Mouse (Mus musculus) C3H10T1/2 (cell line): ENCODE results near the gene Ranbp2. TPM values are rescaled to one million over a fixed set of nuclear protein-coding genes. Genes with fewer than 3 reads are reported as not detected.

Experiments
- polyA plus RNA-seq, 2 experiments: library from polyadenylated mRNA; unstranded; fragments of >200 nt; fragmentation: generic; extraction: Trizol; gene quantifications; one replicate each; pipeline ENCODE4 v1.2.1; 2012; ENCODE audit warnings: missing spikeins in 2 of 2

Ranbp2 gene
- 1 to 10 TPM in 1 of 2 experiments, under 1 TPM in 1; 0.30 to 3.3 TPM for polyA plus RNA-seq

DNA sequence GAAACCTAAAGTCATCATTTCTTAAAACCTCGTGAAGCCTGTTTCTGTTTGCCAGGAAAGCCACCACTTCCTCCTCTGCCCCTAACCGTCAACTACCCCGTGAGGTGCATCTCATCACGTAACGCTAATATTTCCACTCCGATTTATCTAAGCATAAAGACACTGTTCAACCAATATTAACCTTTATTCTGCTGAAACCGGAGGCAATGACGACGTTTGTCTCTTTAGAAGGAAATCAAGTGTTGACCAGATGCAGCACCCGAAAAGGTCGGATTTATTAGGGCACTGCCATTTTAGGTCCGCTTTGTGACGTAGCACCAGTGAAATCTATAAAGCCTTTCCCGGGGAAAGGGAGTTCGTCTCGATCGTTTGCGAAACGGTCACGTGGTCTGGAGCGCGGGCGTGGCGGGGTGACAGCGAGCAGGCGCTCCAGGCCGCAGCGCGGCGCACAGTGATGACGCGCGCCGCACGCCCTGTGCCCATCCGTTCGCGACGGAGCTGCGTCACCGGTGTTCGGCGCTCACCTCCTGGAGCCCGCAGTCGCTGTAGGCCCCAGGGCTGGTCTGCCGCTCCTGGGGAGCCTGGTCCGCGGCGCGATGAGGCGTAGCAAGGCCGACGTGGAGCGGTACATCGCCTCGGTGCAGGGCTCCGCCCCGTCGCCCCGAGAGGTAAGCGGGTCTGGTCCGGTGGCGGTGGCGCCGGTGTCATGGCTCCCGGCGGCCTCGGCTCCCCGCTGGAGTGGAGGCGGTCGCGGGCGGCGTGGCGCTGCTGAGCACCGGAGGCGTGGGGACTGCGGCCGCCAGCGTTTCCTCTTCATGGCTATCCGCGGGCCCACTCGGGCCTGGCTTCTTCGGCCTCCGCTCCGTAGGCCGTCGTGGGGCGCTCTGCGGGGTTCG, at the start of gene Ranbp2:
TSS of gene Ranbp2 (plus strand) at position 537 of the 896 bp plus-strand sequence.

DNA sequence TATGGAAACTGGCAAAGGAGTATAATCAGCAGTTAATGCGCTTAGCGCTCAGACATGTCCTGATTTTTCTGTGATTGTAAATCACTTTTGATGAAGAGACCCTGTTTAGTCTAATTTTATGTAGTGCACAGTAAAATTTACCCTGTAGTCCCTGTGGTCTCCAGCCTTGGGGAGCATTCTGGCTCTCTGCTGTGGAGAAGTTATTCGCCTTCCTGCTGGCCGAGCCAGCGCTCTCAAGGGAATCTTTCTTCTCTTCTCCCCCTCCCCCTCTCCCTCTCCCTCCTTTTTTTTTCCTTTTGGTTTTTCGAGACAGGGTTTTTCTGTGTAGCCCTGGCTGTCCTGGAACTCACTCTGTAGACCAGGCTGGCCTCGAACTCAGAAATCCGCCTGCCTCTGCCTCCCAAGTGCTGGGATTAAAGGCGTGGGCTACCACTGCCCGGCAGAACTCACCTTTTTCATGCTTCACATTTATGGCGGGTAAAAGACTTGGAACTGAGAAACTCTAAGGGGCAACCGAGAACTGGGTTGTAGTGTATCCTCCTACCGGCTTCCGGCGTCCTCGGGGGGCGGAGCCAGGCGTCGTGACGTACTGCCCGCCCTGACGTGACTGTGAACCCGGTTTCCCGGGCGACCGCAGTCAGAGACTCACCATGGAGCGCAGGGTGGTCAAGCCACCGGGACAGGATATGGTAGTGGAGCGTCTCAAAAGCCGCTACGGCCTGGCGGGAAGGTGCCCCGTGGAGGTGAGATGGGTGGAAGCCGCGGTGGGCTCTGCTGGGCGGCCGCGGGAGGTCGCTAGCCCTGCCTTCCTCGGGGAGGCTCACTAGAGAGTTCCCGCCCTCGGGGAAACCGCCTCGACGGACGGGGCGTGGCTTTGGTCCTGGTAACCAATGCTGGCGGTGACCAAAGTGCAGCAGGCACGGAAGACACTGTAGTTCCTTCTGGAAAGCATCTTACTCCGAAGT, 50.9 kb downstream of the Ranbp2 start, which contains the start of gene Ccdc138:
TSS of gene Ccdc138 (plus strand) at position 629 of the 965 bp plus-strand sequence.

Other genes starting within 250 kb of the Ranbp2 start
- not detected for gene AW822073, start 222.0 kb upstream of the Ranbp2 start, polyA plus RNA-seq
- gene Duxf3, start 214.2 kb upstream of the Ranbp2 start, polyA plus RNA-seq = not detected
- not detected for gene Gm4981, start 210.2 kb upstream of the Ranbp2 start, polyA plus RNA-seq
- gene Gcc2, start 191.4 kb upstream of the Ranbp2 start, polyA plus RNA-seq = 1 to 10 TPM in 1 of 2 experiments, under 1 TPM in 1; 0.49 to 6.7 TPM
- 10 to 100 TPM in 1 of 2 experiments, 1 to 10 TPM in 1; 1.3 to 12.8 TPM for gene Lims1, start 123.5 kb upstream of the Ranbp2 start, polyA plus RNA-seq
- under 1 TPM; 0.33 to 0.87 TPM for gene Ccdc138, start 51.0 kb downstream of the Ranbp2 start, polyA plus RNA-seq
- under 1 TPM in 1 of 2 experiments, not detected in 1; 0.09 TPM for gene Edar, start 228.7 kb downstream of the Ranbp2 start, polyA plus RNA-seq